Mouse (Mus musculus): ENCODE results near the gene Lage3. TPM values are rescaled to one million over a fixed set of nuclear protein-coding genes. Genes with fewer than 3 reads are reported as not detected.

Lage3 gene
- polyA plus RNA-seq, 1 experiment = 62.9 TPM

GRCm38 (mm10) chrX:74352645-74353466, 562 bp downstream of the Lage3 start:
- H3K4me3 ChIP-seq (ENCODE audit: insufficient read depth, low read length) = peak overlapping the region; percentile 70
- H3K27ac ChIP-seq (ENCODE audit: insufficient read depth, low read length) = peak overlapping the region; percentile 4; the same call in 1 of the 2 replicates
- TF ChIP-seq CTCF (IDR thresholded peaks at IDR 0.05; ENCODE audit: borderline replicate concordance, insufficient read depth, low read length) (no peak), POLR2A (IDR thresholded peaks at IDR 0.05; ENCODE audit: low read depth, low read length) (peak; percentile 40; the same call in 1 of the 2 replicates)
- no peaks in the 10 kb centered on the region for H3K4me1 ChIP-seq (ENCODE audit: control insufficient read depth, insufficient read depth, low read length)

- Histone ChIP-seq H3K4me3 (ENCODE audit: insufficient read depth, low read length) (peak overlapping the region; percentile 56), H3K4me1 (ENCODE audit: control insufficient read depth, insufficient read depth, low read length) (no peaks in the 10 kb centered on the region; the same call in 1 of the 2 replicates), H3K27ac (ENCODE audit: insufficient read depth, low read length) (no peak overlapping the region)
- no peak for TF ChIP-seq POLR2A (IDR thresholded peaks at IDR 0.05; ENCODE audit: low read depth, low read length)
- no peak for TF ChIP-seq CTCF (IDR thresholded peaks at IDR 0.05; ENCODE audit: borderline replicate concordance, insufficient read depth, low read length)
Measured at GRCm38 (mm10) chrX:74330166-74330930, 23.1 kb downstream of the Lage3 start.

- no peak overlapping the region for H3K27ac ChIP-seq (ENCODE audit: insufficient read depth, low read length)
- H3K4me1 ChIP-seq (ENCODE audit: control insufficient read depth, insufficient read depth, low read length) = no peaks in the 10 kb centered on the region; the same call in 1 of the 2 replicates
- peak overlapping the region; percentile 56 for H3K4me3 ChIP-seq (ENCODE audit: insufficient read depth, low read length)
- no peak for TF ChIP-seq POLR2A (IDR thresholded peaks at IDR 0.05; ENCODE audit: low read depth, low read length)
- TF ChIP-seq CTCF (IDR thresholded peaks at IDR 0.05; ENCODE audit: borderline replicate concordance, insufficient read depth, low read length) = no peak
Measured at GRCm38 (mm10) chrX:74329215-74329671, 24.2 kb downstream of the Lage3 start.

GRCm38 (mm10) chrX:74328725-74329161, 24.7 kb downstream of the Lage3 start, which contains the start of gene Plxna3:
TSS of gene Plxna3 (plus strand) at chrX:74329066.
- TF ChIP-seq CTCF (IDR thresholded peaks at IDR 0.05; ENCODE audit: borderline replicate concordance, insufficient read depth, low read length) (no peak), POLR2A (IDR thresholded peaks at IDR 0.05; ENCODE audit: low read depth, low read length) (peak; percentile 52)
- Histone ChIP-seq H3K4me3 (ENCODE audit: insufficient read depth, low read length) (peak within 1 kb of the TSS; percentile 56), H3K27ac (ENCODE audit: insufficient read depth, low read length) (peak within 1 kb of the TSS; percentile 63; the same call in 1 of the 2 replicates), H3K4me1 (ENCODE audit: control insufficient read depth, insufficient read depth, low read length) (no peaks in the 10 kb centered on the region; the same call in 1 of the 2 replicates)

GRCm38 (mm10) chrX:74312540-74313464, 40.6 kb downstream of the Lage3 start, which contains the start of gene Fam50a:
TSS of gene Fam50a (plus strand) at chrX:74313033.
- TF ChIP-seq POLR2A (IDR thresholded peaks at IDR 0.05; ENCODE audit: low read depth, low read length) (no peak; the same call in 1 of the 2 replicates), CTCF (IDR thresholded peaks at IDR 0.05; ENCODE audit: borderline replicate concordance, insufficient read depth, low read length) (no peak)
- H3K4me3 ChIP-seq (ENCODE audit: insufficient read depth, low read length) = peak within 1 kb of the TSS; percentile 69
- no peaks in the 10 kb centered on the region; the same call in 1 of the 2 replicates for H3K4me1 ChIP-seq (ENCODE audit: control insufficient read depth, insufficient read depth, low read length)
- H3K27ac ChIP-seq (ENCODE audit: insufficient read depth, low read length) = peak within 1 kb of the TSS; percentile 63; the same call in 1 of the 2 replicates

GRCm38 (mm10) chrX:74304867-74305700, 48.3 kb downstream of the Lage3 start, which contains the start of gene Gdi1:
TSS of gene Gdi1 (plus strand) at chrX:74304998.
- H3K4me1 ChIP-seq (ENCODE audit: control insufficient read depth, insufficient read depth, low read length) = no peaks in the 10 kb centered on the region
- H3K4me3 ChIP-seq (ENCODE audit: insufficient read depth, low read length) = peak within 1 kb of the TSS; percentile 61
- H3K27ac ChIP-seq (ENCODE audit: insufficient read depth, low read length) = peak within 1 kb of the TSS; percentile 44
- TF ChIP-seq CTCF (IDR thresholded peaks at IDR 0.05; ENCODE audit: borderline replicate concordance, insufficient read depth, low read length) (no peak), POLR2A (IDR thresholded peaks at IDR 0.05; ENCODE audit: low read depth, low read length) (peak; percentile 96)

Other genes starting within 250 kb of the Lage3 start
- gene Opn1mw, start 226.2 kb downstream of the Lage3 start, polyA plus RNA-seq (2011; ENCODE audit: insufficient read length, low read depth, missing spikeins) = not detected in 2 replicates
- 19.0 and 21.0 TPM in 2 replicates for gene Mecp2, start 218.3 kb downstream of the Lage3 start, polyA plus RNA-seq (2011; ENCODE audit: insufficient read length, low read depth, missing spikeins)
- gene Tex28, start 185.8 kb downstream of the Lage3 start, polyA plus RNA-seq (2011; ENCODE audit: insufficient read length, low read depth, missing spikeins) = not detected in 2 replicates
- not detected in 2 replicates for gene Tktl1, start 176.4 kb downstream of the Lage3 start, polyA plus RNA-seq (2011; ENCODE audit: insufficient read length, low read depth, missing spikeins)
- 1,955 and 2,266 TPM in 2 replicates for gene Flna, start 103.8 kb downstream of the Lage3 start, polyA plus RNA-seq (2011; ENCODE audit: insufficient read length, low read depth, missing spikeins)
- 195 and 206 TPM in 2 replicates for gene Emd, start 98.9 kb downstream of the Lage3 start, polyA plus RNA-seq (2011; ENCODE audit: insufficient read length, low read depth, missing spikeins)
- gene Rpl10, start 82.8 kb downstream of the Lage3 start, polyA plus RNA-seq (2011; ENCODE audit: insufficient read length, low read depth, missing spikeins) = 311 and 352 TPM in 2 replicates
- gene Taz, start 71.7 kb downstream of the Lage3 start, polyA plus RNA-seq (2011; ENCODE audit: insufficient read length, low read depth, missing spikeins) = 43.2 and 52.9 TPM in 2 replicates
- gene Dnase1l1, start 71.3 kb downstream of the Lage3 start, polyA plus RNA-seq (2011; ENCODE audit: insufficient read length, low read depth, missing spikeins) = 8.0 and 12.1 TPM in 2 replicates
- gene Atp6ap1, start 56.5 kb downstream of the Lage3 start, polyA plus RNA-seq (2011; ENCODE audit: insufficient read length, low read depth, missing spikeins) = 290 and 334 TPM in 2 replicates
- 184 and 194 TPM in 2 replicates for gene Gdi1, start 48.6 kb downstream of the Lage3 start, polyA plus RNA-seq (2011; ENCODE audit: insufficient read length, low read depth, missing spikeins)
- 53.9 and 54.0 TPM in 2 replicates for gene Fam50a, start 40.6 kb downstream of the Lage3 start, polyA plus RNA-seq (2011; ENCODE audit: insufficient read length, low read depth, missing spikeins)
- 39.7 and 53.1 TPM in 2 replicates for gene Plxna3, start 24.6 kb downstream of the Lage3 start, polyA plus RNA-seq (2011; ENCODE audit: insufficient read length, low read depth, missing spikeins)
- gene Ubl4a, start 19.6 kb upstream of the Lage3 start, polyA plus RNA-seq (2011; ENCODE audit: insufficient read length, low read depth, missing spikeins) = 47.0 and 62.6 TPM in 2 replicates
- gene Slc10a3, start 19.7 kb upstream of the Lage3 start, polyA plus RNA-seq (2011; ENCODE audit: insufficient read length, low read depth, missing spikeins) = 20.6 and 22.4 TPM in 2 replicates
- gene Fam3a, start 39.7 kb upstream of the Lage3 start, polyA plus RNA-seq (2011; ENCODE audit: insufficient read length, low read depth, missing spikeins) = 23.5 and 30.6 TPM in 2 replicates
- gene Ikbkg, start 39.7 kb upstream of the Lage3 start, polyA plus RNA-seq (2011; ENCODE audit: insufficient read length, low read depth, missing spikeins) = 36.8 and 57.9 TPM in 2 replicates
- 58.1 and 65.0 TPM in 2 replicates for gene G6pdx, start 75.6 kb upstream of the Lage3 start, polyA plus RNA-seq (2011; ENCODE audit: insufficient read length, low read depth, missing spikeins)
- not detected in 2 replicates for gene Gm6880, start 127.8 kb upstream of the Lage3 start, polyA plus RNA-seq (2011; ENCODE audit: insufficient read length, low read depth, missing spikeins)
- not detected in 2 replicates for gene Olfr1326-ps1, start 221.3 kb upstream of the Lage3 start, polyA plus RNA-seq (2011; ENCODE audit: insufficient read length, low read depth, missing spikeins)
- not detected in 2 replicates for gene Olfr1325, start 239.1 kb upstream of the Lage3 start, polyA plus RNA-seq (2011; ENCODE audit: insufficient read length, low read depth, missing spikeins)